Mouse (Mus musculus) ovary, adult 18-20 months (tissue): Measurements from ENCODE around the gene Tstd3.
"Not testable (repeated sequence)": the region's sequence is repeated elsewhere in the genome, so short reads cannot be mapped to it uniquely, and the experiment has no call there.

Experiments
- DNase-seq: peaks from one replicate; pipeline ENCODE4 v3.0.0; 2022; ENCODE audit warnings: low spot score, mixed read lengths

Gene Tstd3

GRCm38 (mm10) chr4:21745723-21746122 lies 21.3 kb downstream of the Tstd3 start:
- no peak for DNase-seq

GRCm38 (mm10) chr4:21744142-21744541 lies 22.9 kb downstream of the Tstd3 start:
- DNase-seq: not testable (repeated sequence)

- no peak for DNase-seq
Observed at GRCm38 (mm10) chr4:21739169-21739568, 27.8 kb downstream of the Tstd3 start.

GRCm38 (mm10) chr4:21727615-21728165 lies 39.3 kb downstream of the Tstd3 start, which contains the start of gene Ccnc:
Gene Ccnc, plus strand, starts transcription at chr4:21727701.
- peak; percentile 85 for DNase-seq

GRCm38 (mm10) chr4:21726912-21727614 lies 39.9 kb downstream of the Tstd3 start:
- DNase-seq: no peak

GRCm38 (mm10) chr4:21722752-21723334 lies 44.2 kb downstream of the Tstd3 start:
- DNase-seq: no peak

GRCm38 (mm10) chr4:21712147-21712546 lies 54.9 kb downstream of the Tstd3 start:
- peak; percentile 79 for DNase-seq
